Mouse (Mus musculus) bone marrow, adult 2 months (tissue): ENCODE measurements around the gene Hoxc4. TPM values are rescaled to one million over a fixed set of nuclear protein-coding genes. Genes with fewer than 3 reads are reported as not detected.

Experiments
- H3K27ac ChIP-seq: fragments of 200-500 bp; 2 replicates; pipeline ENCODE4 v1.5.1; 2012; ENCODE audit warnings: low read depth, mild to moderate bottlenecking, control low read depth, inconsistent platforms, low read length; ENCODE audit not compliant: control insufficient read depth, poor library complexity, insufficient read depth
- H3K4me1 ChIP-seq: fragments of 200-500 bp; 2 replicates; pipeline ENCODE4 v1.6.1; 2011; ENCODE audit warnings: low read length; ENCODE audit not compliant: control insufficient read depth, insufficient read depth
- H3K4me3 ChIP-seq: fragments of 200-500 bp; replicated peaks from 2 replicates; pipeline ENCODE3; 2011; ENCODE audit warnings: mild to moderate bottlenecking, low read depth, low read length, control low read depth; ENCODE audit not compliant: control insufficient read depth
- CTCF ChIP-seq: fragments of 200-500 bp; IDR thresholded peaks from 2 replicates; pipeline ENCODE4 v1.5.1; 2011; ENCODE audit warnings: low read length, control low read depth; ENCODE audit not compliant: control insufficient read depth, insufficient read depth
- POLR2A ChIP-seq: fragments of 200-500 bp; IDR thresholded peaks from 2 replicates; pipeline ENCODE4 v1.6.1; 2011; ENCODE audit warnings: low read depth, mild to moderate bottlenecking, control low read depth, low read length, borderline replicate concordance; ENCODE audit not compliant: control insufficient read depth
- WGBS: fragments of 180-500 bp; shearing (Covaris S2); methylation state at CpG from one replicate; pipeline ENCODE4 v1.1.7; 2018; 5-methylcytosine and 5-hydroxymethylcytosine counted together
- polyA plus RNA-seq: library from polyadenylated mRNA; stranded (reverse); fragments of >200 nt; gene quantifications from 2 replicates; pipeline ENCODE4 v1.2.4, GENCODE M21; 2011; ENCODE audit warnings: low replicate concordance; ENCODE audit not compliant: missing spikeins, insufficient read depth, insufficient read length

Hoxc4 gene
- polyA plus RNA-seq, 1 experiment, result 1.5 TPM

GRCm38 (mm10) chr15:103002156-103002555 is 16.6 kb upstream of the Hoxc4 start:
- Histone ChIP-seq H3K4me3 (no peak overlapping the region), H3K27ac (no peak overlapping the region), H3K4me1 (no peaks in the 10 kb centered on the region)
- TF ChIP-seq POLR2A (no peak), CTCF (no peak)
- WGBS, result 69% methylated on average over 4 of the region's 4 CpGs

GRCm38 (mm10) chr15:103002821-103003448 is 15.8 kb upstream of the Hoxc4 start:
- no peak overlapping the region; the same call in 1 of the 2 replicates for H3K27ac ChIP-seq
- H3K4me1 ChIP-seq, result no peaks in the 10 kb centered on the region
- H3K4me3 ChIP-seq, result no peak overlapping the region
- 15% methylated on average over 13 of the region's 13 CpGs for WGBS
- TF ChIP-seq POLR2A (no peak), CTCF (no peak)

GRCm38 (mm10) chr15:103005308-103005707 is 13.4 kb upstream of the Hoxc4 start:
- 9% methylated on average over 17 of the region's 17 CpGs for WGBS

DNA sequence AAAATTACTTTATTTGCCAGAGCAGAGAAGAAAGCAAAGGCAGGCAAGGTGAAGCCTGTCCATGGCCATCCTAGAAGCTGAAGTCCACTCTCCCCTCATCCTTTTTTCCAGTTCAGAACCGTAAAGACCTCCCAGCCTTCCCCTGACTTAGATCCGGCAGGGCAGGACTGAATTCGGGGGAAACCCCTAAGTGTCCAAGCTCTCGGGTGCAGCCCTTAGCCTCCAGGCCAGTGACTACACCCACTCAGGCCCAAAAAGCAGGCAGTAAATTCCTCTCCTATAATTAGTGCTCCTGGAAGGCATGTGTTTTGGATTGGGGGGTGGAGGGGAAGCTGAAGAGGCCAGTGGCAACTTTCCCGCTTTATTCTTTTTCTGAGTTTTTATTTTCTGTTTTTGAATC is 12.9 kb upstream of the Hoxc4 start:
- H3K4me1 ChIP-seq, result no peaks in the 10 kb centered on the region
- no peak overlapping the region for H3K4me3 ChIP-seq
- H3K27ac ChIP-seq, result no peak overlapping the region
- TF ChIP-seq POLR2A, result no peak
- no peak for TF ChIP-seq CTCF
- 19% methylated on average over 5 of the region's 5 CpGs for WGBS

More at GRCm38 (mm10) chr15:103005308-103005707, 13.4 kb upstream of the Hoxc4 start:
- no peaks in the 10 kb centered on the region for H3K4me1 ChIP-seq
- TF ChIP-seq CTCF (no peak), POLR2A (no peak)
- no peak overlapping the region for H3K27ac ChIP-seq
- no peak overlapping the region for H3K4me3 ChIP-seq

DNA sequence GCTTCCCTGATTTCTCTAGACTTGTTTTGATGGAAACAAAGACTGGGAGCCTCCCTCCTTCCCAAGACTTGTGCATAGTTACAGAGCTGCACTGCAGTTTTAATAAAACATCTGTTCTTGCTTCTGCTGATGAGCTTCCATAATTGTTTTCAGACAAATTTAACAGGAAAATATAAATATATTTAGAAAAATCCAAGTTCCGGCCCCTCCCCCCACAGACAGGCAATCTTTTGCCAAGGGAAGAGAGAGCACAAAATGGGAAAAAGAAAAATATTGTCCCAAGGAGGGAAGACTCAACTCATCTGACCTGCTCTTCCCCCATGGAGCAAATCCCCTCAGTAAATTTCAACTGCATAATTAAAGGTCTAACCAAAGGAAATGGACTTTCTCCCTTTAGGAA is 12.4 kb upstream of the Hoxc4 start:
- H3K4me3 ChIP-seq, result no peak overlapping the region
- no peak overlapping the region for H3K27ac ChIP-seq
- no peaks in the 10 kb centered on the region for H3K4me1 ChIP-seq
- WGBS, result 50% methylated on average over 1 of the region's 1 CpGs
- no peak for TF ChIP-seq POLR2A
- TF ChIP-seq CTCF, result no peak

DNA sequence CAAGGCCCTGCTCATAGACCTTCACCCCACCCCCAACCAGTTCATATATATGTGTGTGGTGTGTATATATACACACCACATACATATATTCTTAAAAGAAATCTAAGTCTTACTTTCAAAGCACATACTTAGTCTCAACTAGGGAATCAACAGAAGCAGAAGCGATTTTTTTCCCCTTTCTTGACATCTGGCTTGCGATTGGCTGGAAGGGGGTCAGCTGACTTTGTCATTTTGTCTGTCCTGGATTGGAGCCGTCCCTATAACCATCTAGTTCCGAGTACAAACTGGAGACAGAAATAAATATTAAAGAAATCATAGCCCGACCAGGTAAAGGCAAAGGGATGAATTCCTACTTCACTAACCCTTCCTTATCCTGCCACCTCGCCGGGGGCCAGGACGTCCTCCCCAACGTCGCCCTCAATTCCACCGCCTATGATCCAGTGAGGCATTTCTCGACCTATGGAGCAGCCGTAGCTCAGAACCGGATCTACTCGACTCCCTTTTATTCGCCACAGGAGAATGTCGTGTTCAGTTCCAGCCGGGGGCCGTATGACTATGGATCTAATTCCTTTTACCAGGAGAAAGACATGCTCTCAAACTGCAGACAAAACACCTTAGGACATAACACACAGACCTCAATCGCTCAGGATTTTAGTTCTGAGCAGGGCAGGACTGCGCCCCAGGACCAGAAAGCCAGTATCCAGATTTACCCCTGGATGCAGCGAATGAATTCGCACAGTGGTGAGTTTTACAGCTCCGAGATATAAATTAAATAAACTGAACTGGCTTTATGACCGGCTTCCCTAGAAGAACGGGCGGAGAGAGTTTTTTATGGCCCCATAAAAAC is 9.2 kb upstream of the Hoxc4 start:
- TF ChIP-seq CTCF, result no peak
- no peak for TF ChIP-seq POLR2A
- 7% methylated on average over 27 of the region's 27 CpGs for WGBS
- Histone ChIP-seq H3K4me1 (no peaks in the 10 kb centered on the region), H3K4me3 (no peak overlapping the region), H3K27ac (no peak overlapping the region)

GRCm38 (mm10) chr15:103010112-103010846 is 8.5 kb upstream of the Hoxc4 start:
- Histone ChIP-seq H3K4me1 (no peaks in the 10 kb centered on the region), H3K27ac (no peak overlapping the region), H3K4me3 (no peak overlapping the region)
- TF ChIP-seq CTCF (no peak), POLR2A (no peak)
- WGBS, result 14% methylated on average over 31 of the region's 31 CpGs

- WGBS, result 14% methylated on average over 28 of the region's 28 CpGs
- Histone ChIP-seq H3K27ac (no peak overlapping the region), H3K4me3 (no peak overlapping the region), H3K4me1 (no peaks in the 10 kb centered on the region)
- TF ChIP-seq POLR2A, result no peak
- no peak for TF ChIP-seq CTCF
Measured at GRCm38 (mm10) chr15:103010847-103011555, 7.7 kb upstream of the Hoxc4 start.
